Mouse (Mus musculus) testis, adult 2 months (tissue): ENCODE measurements around the gene Auts2.

ENCODE experiments used
- CTCF ChIP-seq: fragments of 200-500 bp; IDR thresholded peaks from 2 replicates; pipeline ENCODE4 v1.5.1; 2012; ENCODE audit warnings: low read depth, mild to moderate bottlenecking, inconsistent platforms, low read length, moderate library complexity; ENCODE audit not compliant: control insufficient read depth, insufficient read depth, insufficient replicate concordance
- POLR2A ChIP-seq: fragments of 200-500 bp; IDR thresholded peaks from 2 replicates; pipeline ENCODE4 v1.6.1; 2012; ENCODE audit warnings: low read depth, mild to moderate bottlenecking, inconsistent platforms, low read length, moderate library complexity; ENCODE audit not compliant: control insufficient read depth

DNA sequence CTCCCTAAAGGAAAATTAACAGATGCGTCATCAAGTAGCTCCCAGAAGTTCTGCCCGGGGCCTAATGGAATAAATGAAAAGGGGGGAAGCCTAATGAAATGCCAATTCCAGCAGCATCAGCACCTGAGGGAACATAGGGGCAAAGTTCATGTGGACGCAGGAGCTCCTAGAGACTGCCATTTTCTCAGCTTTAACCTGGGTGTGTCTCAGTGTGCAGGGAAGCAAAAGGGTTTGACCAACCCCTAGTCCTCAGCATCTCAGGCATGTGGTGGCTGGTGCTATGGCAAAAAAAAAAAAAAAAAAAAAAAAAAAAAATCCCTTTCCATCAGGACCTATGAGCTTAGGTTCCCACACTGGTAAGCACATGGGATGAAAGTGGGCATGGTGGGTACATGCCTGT is 948.5 kb downstream of the Auts2 start:
- TF ChIP-seq CTCF (no peak), POLR2A (no peak)
